1 mouse cellular context compared by ENCODE assay signal in the genomic region with DNA sequence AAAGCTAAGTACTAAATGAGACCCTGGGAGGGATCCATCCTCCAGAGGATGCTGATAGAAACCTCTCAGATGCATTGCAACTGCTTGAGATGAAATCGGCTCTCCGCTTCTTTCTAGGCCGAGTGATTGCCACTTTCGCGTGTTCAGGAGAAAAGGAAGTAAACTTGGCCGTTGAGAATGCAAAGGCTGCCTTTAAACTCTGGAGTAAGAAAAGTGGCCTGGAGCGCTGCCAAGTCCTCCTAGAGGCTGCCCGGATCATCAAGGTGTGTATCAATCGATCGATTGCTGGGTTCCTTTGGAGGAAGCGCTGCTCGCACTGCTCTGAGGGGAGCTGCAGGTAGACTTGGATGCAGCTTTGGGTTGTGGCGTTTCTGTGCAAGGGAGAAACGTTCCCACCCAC.
TF ChIP-seq lines count a peak whose summit lies in the region.

No protein-coding gene starts in this region.

TF ChIP-seq in MEL, 35 proteins besides CTCF, POLR2A, EP300 and RAD21 (continued from another document):
- TF ChIP-seq GATA1 (IDR thresholded peaks at IDR 0.05; ENCODE audit: low read depth, low read length), result no peak
- no peak for TF ChIP-seq MAZ (IDR thresholded peaks at IDR 0.05; ENCODE audit: low read depth, low read length)
- no peak for TF ChIP-seq USF1 (IDR thresholded peaks at IDR 0.05; ENCODE audit: low read depth, low read length)
- no peak for TF ChIP-seq RCOR1 (IDR thresholded peaks at IDR 0.05; ENCODE audit: low read depth, low read length)
- no peak for TF ChIP-seq SMC3 (IDR thresholded peaks at IDR 0.05; ENCODE audit: low read depth, low read length)
TF ChIP-seq in MEL: peak in this region for 0.
